Mouse (Mus musculus): ENCODE results near the gene Capn13. TPM values are rescaled to one million over a fixed set of nuclear protein-coding genes. Genes with fewer than 3 reads are reported as not detected.
"Not testable (repeated sequence)": the region's sequence is repeated elsewhere in the genome, so short reads cannot be mapped to it uniquely, and the experiment has no call there.

Capn13 gene
- polyA plus RNA-seq, 1 experiment from 2014 or later, result 1.7 TPM

DNA sequence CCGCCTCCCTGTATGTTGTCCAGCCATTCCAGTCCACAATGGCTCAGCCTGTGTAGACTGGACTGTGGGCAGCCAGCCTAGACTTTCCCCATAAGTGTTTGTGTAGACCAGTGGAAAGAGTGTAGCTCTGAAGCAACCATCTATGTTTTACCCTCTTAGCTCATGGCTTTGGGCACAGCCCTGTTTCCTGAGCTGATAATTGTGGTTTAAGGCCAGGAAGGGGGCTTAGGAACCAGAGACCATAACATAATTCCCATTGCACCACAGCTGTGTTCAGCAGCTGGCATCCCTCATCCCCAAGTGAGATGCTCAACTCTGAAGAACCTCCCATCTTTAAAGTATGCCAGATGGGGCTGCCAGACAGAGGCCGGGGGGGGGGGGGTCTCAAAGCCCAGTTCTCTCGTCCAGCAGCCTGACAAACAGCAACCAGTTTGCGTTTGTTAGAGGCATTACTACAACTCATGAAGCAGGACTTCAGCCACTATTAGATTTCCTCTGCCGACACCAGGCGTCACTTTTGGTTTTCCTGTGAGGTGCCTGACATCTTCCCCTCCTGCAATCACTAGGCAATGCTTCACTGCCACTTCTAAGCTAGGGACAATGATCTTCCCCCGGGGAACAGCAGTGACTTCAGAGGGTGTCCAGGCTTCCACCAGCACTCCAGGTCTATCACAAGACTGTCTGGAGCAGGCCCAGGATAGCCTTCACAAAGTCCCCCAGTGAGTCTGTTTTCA lies 100.4 kb downstream of the Capn13 start:
- Histone ChIP-seq H3K4me1 (replicated peaks; ENCODE audit: control insufficient read depth, insufficient read depth, low read length) (no peaks in the 10 kb centered on the region), H3K9ac (ENCODE audit: low read depth, low read length) (no peak overlapping the region), H3K27me3 (replicated peaks; ENCODE audit: control insufficient read depth, insufficient read depth, low read length) (peaks cover 38% of the 10 kb centered on the region), H3K4me2 (replicated peaks; ENCODE audit: low read depth) (no peak overlapping the region), H3K9me3 (ENCODE audit: control insufficient read depth) (no peaks in the 10 kb centered on the region), H3K4me3 (ENCODE audit: low read depth, low read length) (no peak overlapping the region), H3K36me3 (ENCODE audit: control insufficient read depth, insufficient read depth) (no peaks in the 10 kb centered on the region), H3K27ac (ENCODE audit: low read depth, low read length) (no peak overlapping the region)
- 61% methylated on average over 7 of the region's 7 CpGs for WGBS
- ATAC-seq, result no peak
- TF ChIP-seq CTCF (IDR thresholded peaks at IDR 0.05; ENCODE audit: low read depth), result no peak

DNA sequence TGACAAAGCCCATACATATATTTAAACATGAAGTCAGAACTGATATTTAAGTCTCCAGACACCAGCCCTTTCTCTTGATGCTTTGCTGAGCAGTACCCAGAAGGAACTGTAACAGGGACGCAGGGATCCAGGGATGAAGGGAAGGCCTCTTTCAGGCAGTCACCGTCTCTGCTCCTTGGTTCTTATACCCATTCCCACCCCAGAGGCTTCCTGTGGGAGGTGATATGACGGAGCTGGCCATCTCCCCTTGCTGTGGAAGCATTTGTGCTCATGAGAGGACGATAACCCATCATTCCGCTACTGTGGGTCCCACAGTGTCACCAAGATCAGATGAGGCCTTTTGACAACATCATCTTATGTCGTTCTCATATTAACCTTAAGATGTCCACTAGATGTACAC lies 101.7 kb downstream of the Capn13 start:
- peaks cover 31% of the 10 kb centered on the region for H3K27me3 ChIP-seq (replicated peaks; ENCODE audit: control insufficient read depth, insufficient read depth, low read length)
- no peak overlapping the region for H3K4me2 ChIP-seq (replicated peaks; ENCODE audit: low read depth)
- no peak overlapping the region for H3K4me3 ChIP-seq (ENCODE audit: low read depth, low read length)
- H3K9me3 ChIP-seq (ENCODE audit: control insufficient read depth), result no peaks in the 10 kb centered on the region
- no peaks in the 10 kb centered on the region for H3K4me1 ChIP-seq (replicated peaks; ENCODE audit: control insufficient read depth, insufficient read depth, low read length)
- no peak overlapping the region for H3K27ac ChIP-seq (ENCODE audit: low read depth, low read length)
- H3K9ac ChIP-seq (ENCODE audit: low read depth, low read length), result no peak overlapping the region
- WGBS, result 90% methylated on average over 6 of the region's 6 CpGs
- TF ChIP-seq CTCF (IDR thresholded peaks at IDR 0.05; ENCODE audit: low read depth), result no peak
- no peak for ATAC-seq
- H3K36me3 ChIP-seq (ENCODE audit: control insufficient read depth, insufficient read depth), result no peaks in the 10 kb centered on the region

DNA sequence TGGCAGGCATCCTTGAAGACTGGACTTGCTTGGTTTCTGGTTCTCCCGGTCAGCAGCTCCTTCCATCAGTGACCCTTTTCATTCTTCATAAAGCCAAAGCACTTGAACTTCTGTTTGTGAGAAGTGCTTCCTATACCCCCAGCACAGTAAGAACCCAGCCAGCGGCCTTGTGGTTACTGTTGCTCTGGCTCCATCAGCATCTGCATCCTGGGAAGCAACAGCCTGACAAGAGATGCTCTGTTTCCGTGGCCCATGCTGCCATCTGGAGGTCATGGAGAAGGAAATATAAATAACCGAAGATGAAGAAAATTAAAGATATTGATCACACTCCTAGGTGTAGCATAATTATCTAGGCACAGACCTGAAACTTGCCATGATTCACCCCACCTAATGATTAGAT lies 103.8 kb downstream of the Capn13 start:
- 30% methylated on average over 4 of the region's 4 CpGs for WGBS
- Histone ChIP-seq H3K4me2 (replicated peaks; ENCODE audit: low read depth) (no peak overlapping the region), H3K27ac (ENCODE audit: low read depth, low read length) (no peak overlapping the region), H3K4me3 (ENCODE audit: low read depth, low read length) (no peak overlapping the region), H3K4me1 (replicated peaks; ENCODE audit: control insufficient read depth, insufficient read depth, low read length) (no peaks in the 10 kb centered on the region), H3K9ac (ENCODE audit: low read depth, low read length) (no peak overlapping the region), H3K9me3 (ENCODE audit: control insufficient read depth) (no peaks in the 10 kb centered on the region), H3K27me3 (replicated peaks; ENCODE audit: control insufficient read depth, insufficient read depth, low read length) (0 out of 2 replicates have a peak, but pooled peaks cover 15% of the 10 kb centered on the region), H3K36me3 (ENCODE audit: control insufficient read depth, insufficient read depth) (no peaks in the 10 kb centered on the region)
- no peak for ATAC-seq
- TF ChIP-seq CTCF (IDR thresholded peaks at IDR 0.05; ENCODE audit: low read depth), result peak; percentile 83

DNA sequence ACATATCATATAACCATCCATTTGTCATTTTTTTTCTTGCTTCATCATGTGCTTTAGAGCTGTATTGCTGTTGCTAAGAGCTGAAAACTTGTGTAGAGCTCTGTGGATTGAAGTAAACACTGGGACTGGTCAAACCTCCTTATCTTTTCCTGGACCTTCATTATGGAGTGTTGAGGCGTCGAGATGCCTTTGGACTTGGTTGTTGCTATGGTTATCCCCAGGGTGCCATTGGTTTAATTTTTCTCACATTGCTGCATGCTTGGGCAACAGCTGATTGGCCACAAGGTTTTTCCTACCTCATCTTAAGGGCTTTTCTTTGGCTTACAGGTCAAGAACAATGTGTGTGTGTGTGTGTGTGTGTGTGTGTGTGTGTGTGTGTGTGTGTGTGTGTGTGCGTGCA lies 107.4 kb downstream of the Capn13 start:
- Histone ChIP-seq H3K9ac (ENCODE audit: low read depth, low read length) (no peak overlapping the region), H3K4me3 (ENCODE audit: low read depth, low read length) (no peak overlapping the region), H3K27me3 (replicated peaks; ENCODE audit: control insufficient read depth, insufficient read depth, low read length) (0 out of 2 replicates have a peak, but pooled peaks cover 8% of the 10 kb centered on the region), H3K36me3 (ENCODE audit: control insufficient read depth, insufficient read depth) (no peaks in the 10 kb centered on the region), H3K9me3 (ENCODE audit: control insufficient read depth) (no peaks in the 10 kb centered on the region), H3K4me2 (replicated peaks; ENCODE audit: low read depth) (no peak overlapping the region), H3K4me1 (replicated peaks; ENCODE audit: control insufficient read depth, insufficient read depth, low read length) (no peaks in the 10 kb centered on the region), H3K27ac (ENCODE audit: low read depth, low read length) (no peak overlapping the region)
- no peak for TF ChIP-seq CTCF (IDR thresholded peaks at IDR 0.05; ENCODE audit: low read depth)
- WGBS, result 60% methylated on average over 3 of the region's 3 CpGs
- no peak for ATAC-seq

DNA sequence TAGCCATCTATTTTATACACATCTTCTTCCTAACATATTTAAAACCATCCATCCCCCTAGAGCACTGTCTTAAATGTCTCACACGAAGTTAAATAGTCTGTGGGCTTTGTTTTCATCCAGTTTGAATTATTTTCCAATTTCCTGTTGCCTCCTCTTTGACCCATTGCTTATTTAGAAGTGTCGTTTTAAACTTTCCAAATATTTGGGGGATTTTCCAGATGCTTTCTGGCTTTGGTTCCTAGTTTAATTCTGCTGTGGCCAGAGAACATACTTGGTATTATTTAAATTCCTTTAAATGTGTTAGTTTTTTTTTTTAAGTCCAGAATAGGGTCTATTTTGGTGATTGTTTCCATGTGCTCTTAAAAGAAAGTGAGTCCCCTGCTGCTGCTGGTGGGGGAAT lies 116.4 kb downstream of the Capn13 start:
- ATAC-seq, result no peak
- no peaks in the 10 kb centered on the region; the same call in 1 of the 2 replicates for H3K4me1 ChIP-seq (replicated peaks; ENCODE audit: control insufficient read depth, insufficient read depth, low read length)
- no peaks in the 10 kb centered on the region for H3K27me3 ChIP-seq (replicated peaks; ENCODE audit: control insufficient read depth, insufficient read depth, low read length)
- no peak overlapping the region for H3K27ac ChIP-seq (ENCODE audit: low read depth, low read length)
- H3K36me3 ChIP-seq (ENCODE audit: control insufficient read depth, insufficient read depth), result no peaks in the 10 kb centered on the region
- no peaks in the 10 kb centered on the region for H3K9me3 ChIP-seq (ENCODE audit: control insufficient read depth)
- WGBS, result 46% methylated on average over 2 of the region's 2 CpGs
- H3K4me2 ChIP-seq (replicated peaks; ENCODE audit: low read depth), result no peak overlapping the region
- no peak overlapping the region for H3K9ac ChIP-seq (ENCODE audit: low read depth, low read length)
- no peak for TF ChIP-seq CTCF (IDR thresholded peaks at IDR 0.05; ENCODE audit: low read depth)
- H3K4me3 ChIP-seq (ENCODE audit: low read depth, low read length), result no peak overlapping the region

DNA sequence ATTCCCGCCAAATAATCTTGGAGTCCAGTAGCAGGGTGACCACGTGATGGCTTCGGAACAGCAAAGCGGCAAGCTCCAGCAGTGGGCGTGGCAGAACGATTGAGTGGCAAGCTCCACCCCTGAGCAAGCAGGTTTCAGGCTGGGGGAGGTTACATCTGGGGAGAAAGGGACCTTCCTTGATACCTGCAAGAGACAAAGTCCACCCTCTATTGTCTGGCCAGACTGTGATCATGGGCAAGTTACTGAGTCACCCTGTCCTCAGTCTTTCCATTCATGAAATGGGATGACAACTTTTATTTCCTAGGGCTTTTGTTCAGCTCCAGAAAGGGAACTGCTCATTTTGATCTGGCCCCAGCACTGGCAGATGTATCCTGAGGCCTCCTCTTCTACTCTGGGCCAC lies 118.0 kb downstream of the Capn13 start:
- WGBS, result 15% methylated on average over 6 of the region's 6 CpGs
- H3K9ac ChIP-seq (ENCODE audit: low read depth, low read length); H3K9me3 ChIP-seq (ENCODE audit: control insufficient read depth); H3K27ac ChIP-seq (ENCODE audit: low read depth, low read length); H3K4me3 ChIP-seq (ENCODE audit: low read depth, low read length); H3K4me2 ChIP-seq (replicated peaks; ENCODE audit: low read depth); H3K4me1 ChIP-seq (replicated peaks; ENCODE audit: control insufficient read depth, insufficient read depth, low read length); H3K36me3 ChIP-seq (ENCODE audit: control insufficient read depth, insufficient read depth); H3K27me3 ChIP-seq (replicated peaks; ENCODE audit: control insufficient read depth, insufficient read depth, low read length): not testable (repeated sequence)
- peak; percentile 75 for ATAC-seq
